Mouse (Mus musculus): ENCODE measurements at regions not wholly inside any gene's neighbourhood (a gene's known extent, or its start where the extent isn't known, plus 50 kb on each side); places are given as distances from the start of the nearest gene placed in this dataset.

- WGBS, result 1% methylated on average over 9 of the region's 9 CpGs
- Histone ChIP-seq H3K27ac (no peak overlapping the region), H3K4me3 (replicated peaks) (no peak overlapping the region)
These were observed 107.6 kb downstream of the Slc4a3 start for GRCm38 (mm10) chr1:75653671-75654076.

GRCm38 (mm10) chr1:75656592-75656991 lies 110.5 kb downstream of the Slc4a3 start:
- Histone ChIP-seq H3K4me2 (no peak overlapping the region), H3K9me3 (peaks cover 4% of the 10 kb centered on the region; the same call in 1 of the 2 replicates), H3K9ac (replicated peaks) (no peak overlapping the region), H3K36me3 (no peaks in the 10 kb centered on the region), H3K27ac (no peak overlapping the region), H3K4me3 (replicated peaks) (no peak overlapping the region), H3K27me3 (peaks cover 3% of the 10 kb centered on the region; the same call in 1 of the 2 replicates), H3K4me1 (replicated peaks) (peaks cover 27% of the 10 kb centered on the region)
- WGBS, result 48% methylated on average over 4 of the region's 4 CpGs
- ATAC-seq (ENCODE audit: insufficient number of reproducible peaks, insufficient read depth, low FRiP score, low TSS enrichment, low read depth), result no peak

More at GRCm38 (mm10) chr1:75653671-75654076, 107.6 kb downstream of the Slc4a3 start:
- Histone ChIP-seq H3K4me1 (replicated peaks) (peaks cover 27% of the 10 kb centered on the region), H3K9me3 (no peaks in the 10 kb centered on the region), H3K9ac (replicated peaks) (no peak overlapping the region), H3K27me3 (peaks cover 3% of the 10 kb centered on the region; the same call in 1 of the 2 replicates), H3K36me3 (no peaks in the 10 kb centered on the region), H3K4me2 (peak overlapping the region; percentile 21; the same call in 1 of the 2 replicates)
- no peak for ATAC-seq (ENCODE audit: insufficient number of reproducible peaks, insufficient read depth, low FRiP score, low TSS enrichment, low read depth)

- Histone ChIP-seq H3K27ac (no peak overlapping the region), H3K4me3 (replicated peaks) (no peak overlapping the region), H3K36me3 (no peaks in the 10 kb centered on the region), H3K9ac (replicated peaks) (no peak overlapping the region), H3K4me2 (no peak overlapping the region), H3K9me3 (peaks cover 4% of the 10 kb centered on the region; the same call in 1 of the 2 replicates), H3K4me1 (replicated peaks) (peaks cover 35% of the 10 kb centered on the region), H3K27me3 (peaks cover 3% of the 10 kb centered on the region; the same call in 1 of the 2 replicates)
- WGBS, result 80% methylated on average over 7 of the region's 7 CpGs
- no peak for ATAC-seq (ENCODE audit: insufficient number of reproducible peaks, insufficient read depth, low FRiP score, low TSS enrichment, low read depth)
These were observed 114.5 kb downstream of the Slc4a3 start for GRCm38 (mm10) chr1:75660336-75661100.

- 5% methylated on average over 17 of the region's 17 CpGs for WGBS
- Histone ChIP-seq H3K27ac (peak overlapping the region; percentile 53; the same call in 1 of the 2 replicates), H3K27me3 (no peaks in the 10 kb centered on the region)
These were observed 116.3 kb downstream of the Slc4a3 start for GRCm38 (mm10) chr1:75662141-75662990.

GRCm38 (mm10) chr1:75667736-75668269 lies 121.7 kb downstream of the Slc4a3 start:
- 0 out of 2 replicates have a peak overlapping the region, but pooled peaks have one; percentile 24 for H3K27ac ChIP-seq
- H3K9ac ChIP-seq (replicated peaks), result no peak overlapping the region
- H3K4me3 ChIP-seq (replicated peaks), result no peak overlapping the region
- no peaks in the 10 kb centered on the region; the same call in 1 of the 2 replicates for H3K27me3 ChIP-seq
- no peaks in the 10 kb centered on the region for H3K36me3 ChIP-seq
- 0 out of 2 replicates have a peak, but pooled peaks cover 5% of the 10 kb centered on the region for H3K9me3 ChIP-seq
- 35% methylated on average over 6 of the region's 6 CpGs for WGBS
- no peak for ATAC-seq (ENCODE audit: insufficient number of reproducible peaks, insufficient read depth, low FRiP score, low TSS enrichment, low read depth)
- no peak overlapping the region for H3K4me2 ChIP-seq
- peaks cover 14% of the 10 kb centered on the region for H3K4me1 ChIP-seq (replicated peaks)

More at GRCm38 (mm10) chr1:75662141-75662990, 116.3 kb downstream of the Slc4a3 start:
- no peaks in the 10 kb centered on the region for H3K36me3 ChIP-seq
- no peak overlapping the region; the same call in 1 of the 2 replicates for H3K4me3 ChIP-seq (replicated peaks)
- peak overlapping the region; percentile 38 for H3K4me2 ChIP-seq
- H3K9me3 ChIP-seq, result peaks cover 9% of the 10 kb centered on the region; the same call in 1 of the 2 replicates
- H3K4me1 ChIP-seq (replicated peaks), result peaks cover 21% of the 10 kb centered on the region
- H3K9ac ChIP-seq (replicated peaks), result no peak overlapping the region
- peak; percentile 79 for ATAC-seq (ENCODE audit: insufficient number of reproducible peaks, insufficient read depth, low FRiP score, low TSS enrichment, low read depth)

GRCm38 (mm10) chr1:75676295-75676694 lies 130.2 kb downstream of the Slc4a3 start:
- no peak for ATAC-seq (ENCODE audit: insufficient number of reproducible peaks, insufficient read depth, low FRiP score, low TSS enrichment, low read depth)
- Histone ChIP-seq H3K4me3 (replicated peaks) (no peak overlapping the region), H3K9ac (replicated peaks) (no peak overlapping the region), H3K4me1 (replicated peaks) (peaks cover 12% of the 10 kb centered on the region), H3K4me2 (no peak overlapping the region), H3K9me3 (peaks cover 14% of the 10 kb centered on the region; the same call in 1 of the 2 replicates), H3K27ac (no peak overlapping the region), H3K36me3 (no peaks in the 10 kb centered on the region), H3K27me3 (no peaks in the 10 kb centered on the region; the same call in 1 of the 2 replicates)
- 92% methylated on average over 4 of the region's 4 CpGs for WGBS

- Histone ChIP-seq H3K9ac (replicated peaks) (no peak overlapping the region), H3K4me3 (replicated peaks) (no peak overlapping the region), H3K4me1 (replicated peaks) (peaks cover 12% of the 10 kb centered on the region), H3K27me3 (no peaks in the 10 kb centered on the region), H3K27ac (no peak overlapping the region), H3K36me3 (no peaks in the 10 kb centered on the region), H3K4me2 (no peak overlapping the region), H3K9me3 (peaks cover 21% of the 10 kb centered on the region)
- ATAC-seq (ENCODE audit: insufficient number of reproducible peaks, insufficient read depth, low FRiP score, low TSS enrichment, low read depth), result no peak
- 74% methylated on average over 5 of the region's 5 CpGs for WGBS
These were observed 131.6 kb downstream of the Slc4a3 start for GRCm38 (mm10) chr1:75677695-75678094.

GRCm38 (mm10) chr1:75678279-75678678 lies 132.2 kb downstream of the Slc4a3 start:
- Histone ChIP-seq H3K4me2 (no peak overlapping the region), H3K4me3 (replicated peaks) (no peak overlapping the region), H3K9me3 (peaks cover 21% of the 10 kb centered on the region), H3K27me3 (no peaks in the 10 kb centered on the region), H3K27ac (no peak overlapping the region), H3K9ac (replicated peaks) (no peak overlapping the region), H3K4me1 (replicated peaks) (peaks cover 12% of the 10 kb centered on the region), H3K36me3 (no peaks in the 10 kb centered on the region)
- 21% methylated on average over 4 of the region's 4 CpGs for WGBS
- no peak for ATAC-seq (ENCODE audit: insufficient number of reproducible peaks, insufficient read depth, low FRiP score, low TSS enrichment, low read depth)

GRCm38 (mm10) chr1:75680366-75680765 lies 134.3 kb downstream of the Slc4a3 start:
- H3K4me3 ChIP-seq (replicated peaks), result no peak overlapping the region
- no peaks in the 10 kb centered on the region for H3K27me3 ChIP-seq
- ATAC-seq (ENCODE audit: insufficient number of reproducible peaks, insufficient read depth, low FRiP score, low TSS enrichment, low read depth), result no peak
- peaks cover 17% of the 10 kb centered on the region for H3K9me3 ChIP-seq
- H3K36me3 ChIP-seq, result no peaks in the 10 kb centered on the region
- H3K27ac ChIP-seq, result no peak overlapping the region
- WGBS, result 13% methylated on average over 10 of the region's 10 CpGs
- H3K9ac ChIP-seq (replicated peaks), result no peak overlapping the region
- H3K4me1 ChIP-seq (replicated peaks), result peaks cover 12% of the 10 kb centered on the region
- H3K4me2 ChIP-seq, result peak overlapping the region; percentile 24

GRCm38 (mm10) chr1:75681913-75682312 lies 135.8 kb downstream of the Slc4a3 start:
- H3K9me3 ChIP-seq, result peaks cover 7% of the 10 kb centered on the region
- no peaks in the 10 kb centered on the region for H3K27me3 ChIP-seq
- peaks cover 12% of the 10 kb centered on the region for H3K4me1 ChIP-seq (replicated peaks)
- no peak overlapping the region for H3K9ac ChIP-seq (replicated peaks)
- WGBS, result 94% methylated on average over 5 of the region's 5 CpGs
- no peak for ATAC-seq (ENCODE audit: insufficient number of reproducible peaks, insufficient read depth, low FRiP score, low TSS enrichment, low read depth)
- no peak overlapping the region for H3K27ac ChIP-seq
- H3K4me3 ChIP-seq (replicated peaks), result no peak overlapping the region
- no peak overlapping the region for H3K4me2 ChIP-seq
- no peaks in the 10 kb centered on the region for H3K36me3 ChIP-seq

- Histone ChIP-seq H3K27ac (no peak overlapping the region), H3K9me3 (no peaks in the 10 kb centered on the region), H3K9ac (replicated peaks) (no peak overlapping the region), H3K36me3 (no peaks in the 10 kb centered on the region), H3K4me2 (no peak overlapping the region), H3K4me1 (replicated peaks) (peaks cover 16% of the 10 kb centered on the region), H3K27me3 (no peaks in the 10 kb centered on the region), H3K4me3 (replicated peaks) (no peak overlapping the region)
- no peak for ATAC-seq (ENCODE audit: insufficient number of reproducible peaks, insufficient read depth, low FRiP score, low TSS enrichment, low read depth)
- WGBS, result 92% methylated on average over 1 of the region's 1 CpGs
These were observed 146.7 kb downstream of the Slc4a3 start for GRCm38 (mm10) chr1:75692781-75693180.
